Mouse (Mus musculus): ENCODE results near the gene Gng7.

DNA sequence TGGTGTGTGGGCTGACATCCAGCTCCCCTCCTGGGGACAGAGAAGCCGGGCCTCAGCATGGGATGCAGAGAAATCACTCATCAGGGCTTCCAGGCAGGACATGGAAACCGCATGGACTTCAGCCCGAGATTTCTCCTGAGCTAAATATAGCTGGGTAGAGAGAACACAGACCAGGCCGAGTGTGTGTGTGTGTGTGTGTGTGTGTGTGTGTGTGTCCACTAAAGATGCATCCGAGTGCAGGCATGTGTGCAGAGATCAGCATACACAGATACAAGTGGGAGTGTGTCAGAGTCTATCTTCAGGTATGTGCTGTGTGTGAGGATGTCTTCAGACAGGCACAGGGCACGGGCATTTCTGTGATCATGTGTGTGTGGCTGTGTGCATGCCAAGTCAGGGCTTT is 59.9 kb downstream of the Gng7 start:
- TF ChIP-seq EP300 (IDR thresholded peaks at IDR 0.05; ENCODE audit: low read depth), result no peak
- no peak for TF ChIP-seq CTCF (IDR thresholded peaks at IDR 0.05; ENCODE audit: low read depth)
